Mouse (Mus musculus): Measurements from ENCODE around the gene Ifi203. TPM values are rescaled to one million over a fixed set of nuclear protein-coding genes. Genes with fewer than 3 reads are reported as not detected.
"Not testable (repeated sequence)": the region's sequence is repeated elsewhere in the genome, so short reads cannot be mapped to it uniquely, and the experiment has no call there.

Ifi203 gene
- polyA plus RNA-seq (2012; rRNA removed): 1.4 and 2.3 TPM in 2 replicates

GRCm38 (mm10) chr1:173941924-173942779 is at the start of gene Ifi203, which contains the start of gene Mndal:
TSS of gene Ifi203 (minus strand) at chr1:173942672.
TSS of gene Mndal (minus strand) at chr1:173942491.
- WGBS: 21% methylated on average over 3 of the region's 3 CpGs
- H3K27me3 ChIP-seq (ENCODE audit: control insufficient read depth, insufficient read depth, low read length); H3K4me1 ChIP-seq (ENCODE audit: control insufficient read depth, insufficient read depth, insufficient read length, low read length); H3K36me3 ChIP-seq (ENCODE audit: control insufficient read depth, insufficient read depth, low read length): not testable (repeated sequence)
- Histone ChIP-seq H3K4me3 (ENCODE audit: low read depth, low read length) (peak within 1 kb of the TSS; percentile 42), H3K27ac (ENCODE audit: insufficient read depth, low read depth, low read length) (peak within 1 kb of the TSS; percentile 49; the same call in 1 of the 2 replicates)

- not testable (repeated sequence) for H3K4me3 ChIP-seq (ENCODE audit: low read depth, low read length); H3K4me1 ChIP-seq (ENCODE audit: control insufficient read depth, insufficient read depth, insufficient read length, low read length); H3K36me3 ChIP-seq (ENCODE audit: control insufficient read depth, insufficient read depth, low read length); H3K27ac ChIP-seq (ENCODE audit: insufficient read depth, low read depth, low read length); H3K27me3 ChIP-seq (ENCODE audit: control insufficient read depth, insufficient read depth, low read length)
- 90% methylated on average over 6 of the region's 6 CpGs for WGBS
Measured at GRCm38 (mm10) chr1:173982694-173983305, 40.3 kb upstream of the Ifi203 start, which contains the start of gene Ifi202b. TSS of gene Ifi202b (minus strand) at chr1:173982744.

- not testable (repeated sequence) for H3K36me3 ChIP-seq (ENCODE audit: control insufficient read depth, insufficient read depth, low read length); H3K4me3 ChIP-seq (ENCODE audit: low read depth, low read length); H3K27me3 ChIP-seq (ENCODE audit: control insufficient read depth, insufficient read depth, low read length); H3K4me1 ChIP-seq (ENCODE audit: control insufficient read depth, insufficient read depth, insufficient read length, low read length); H3K27ac ChIP-seq (ENCODE audit: insufficient read depth, low read depth, low read length)
- WGBS: 22% methylated on average over 3 of the region's 3 CpGs
Measured at GRCm38 (mm10) chr1:173981038-173981437, 38.6 kb upstream of the Ifi203 start.

- Histone ChIP-seq H3K4me3 (ENCODE audit: low read depth, low read length) (no peak overlapping the region), H3K27ac (ENCODE audit: insufficient read depth, low read depth, low read length) (no peak overlapping the region), H3K4me1 (ENCODE audit: control insufficient read depth, insufficient read depth, insufficient read length, low read length) (no peaks in the 10 kb centered on the region), H3K36me3 (ENCODE audit: control insufficient read depth, insufficient read depth, low read length) (no peaks in the 10 kb centered on the region), H3K27me3 (ENCODE audit: control insufficient read depth, insufficient read depth, low read length) (no peaks in the 10 kb centered on the region)
- TF ChIP-seq POLR2A (IDR thresholded peaks at IDR 0.05; ENCODE audit: low read depth, low read length): no peak
- TF ChIP-seq CTCF (IDR thresholded peaks at IDR 0.05; ENCODE audit: extremely low read depth, insufficient read length, insufficient replicate concordance, low read depth, low read length): no peak
Measured at GRCm38 (mm10) chr1:173977622-173978021, 35.1 kb upstream of the Ifi203 start.

GRCm38 (mm10) chr1:173973111-173973510 is 30.6 kb upstream of the Ifi203 start:
- no peaks in the 10 kb centered on the region for H3K4me1 ChIP-seq (ENCODE audit: control insufficient read depth, insufficient read depth, insufficient read length, low read length)
- no peak overlapping the region for H3K27ac ChIP-seq (ENCODE audit: insufficient read depth, low read depth, low read length)
- H3K27me3 ChIP-seq (ENCODE audit: control insufficient read depth, insufficient read depth, low read length): no peaks in the 10 kb centered on the region
- H3K36me3 ChIP-seq (ENCODE audit: control insufficient read depth, insufficient read depth, low read length): no peaks in the 10 kb centered on the region
- H3K4me3 ChIP-seq (ENCODE audit: low read depth, low read length): no peak overlapping the region
- TF ChIP-seq POLR2A (IDR thresholded peaks at IDR 0.05; ENCODE audit: low read depth, low read length): no peak

GRCm38 (mm10) chr1:173961491-173961890 is 19.0 kb upstream of the Ifi203 start:
- WGBS: 78% methylated on average over 1 of the region's 1 CpGs
- not testable (repeated sequence) for H3K27ac ChIP-seq (ENCODE audit: insufficient read depth, low read depth, low read length); H3K27me3 ChIP-seq (ENCODE audit: control insufficient read depth, insufficient read depth, low read length); H3K36me3 ChIP-seq (ENCODE audit: control insufficient read depth, insufficient read depth, low read length); H3K4me3 ChIP-seq (ENCODE audit: low read depth, low read length); H3K4me1 ChIP-seq (ENCODE audit: control insufficient read depth, insufficient read depth, insufficient read length, low read length)

- WGBS: 76% methylated on average over 3 of the region's 3 CpGs
- not testable (repeated sequence) for H3K27me3 ChIP-seq (ENCODE audit: control insufficient read depth, insufficient read depth, low read length); H3K4me1 ChIP-seq (ENCODE audit: control insufficient read depth, insufficient read depth, insufficient read length, low read length); H3K36me3 ChIP-seq (ENCODE audit: control insufficient read depth, insufficient read depth, low read length); H3K27ac ChIP-seq (ENCODE audit: insufficient read depth, low read depth, low read length); H3K4me3 ChIP-seq (ENCODE audit: low read depth, low read length)
Measured at GRCm38 (mm10) chr1:173959998-173960397, 17.5 kb upstream of the Ifi203 start.

- not testable (repeated sequence) for H3K4me3 ChIP-seq (ENCODE audit: low read depth, low read length); H3K36me3 ChIP-seq (ENCODE audit: control insufficient read depth, insufficient read depth, low read length); H3K4me1 ChIP-seq (ENCODE audit: control insufficient read depth, insufficient read depth, insufficient read length, low read length); H3K27ac ChIP-seq (ENCODE audit: insufficient read depth, low read depth, low read length); H3K27me3 ChIP-seq (ENCODE audit: control insufficient read depth, insufficient read depth, low read length)
- 13% methylated on average over 3 of the region's 3 CpGs for WGBS
Measured at GRCm38 (mm10) chr1:173955839-173956527, 13.5 kb upstream of the Ifi203 start.

Measured in small intestine, adult 2 months (tissue).